Mouse (Mus musculus): ENCODE data around the gene Tns1. TPM values are rescaled to one million over a fixed set of nuclear protein-coding genes. Genes with fewer than 3 reads are reported as not detected.

The Tns1 gene
- polyA plus RNA-seq, 1 experiment from 2014 or later, result 17.3 TPM

- 80% methylated on average over 19 of the region's 19 CpGs for WGBS
- no peak overlapping the region for H3K4me3 ChIP-seq (ENCODE audit: low read depth, low read length)
- no peaks in the 10 kb centered on the region for H3K9me3 ChIP-seq (ENCODE audit: control insufficient read depth, low read length)
- no peak overlapping the region for H3K27ac ChIP-seq (ENCODE audit: low read depth, low read length)
- ATAC-seq (ENCODE audit: low FRiP score), result no peak
- DNase-seq (ENCODE audit: low spot score), result no peak
- no peak overlapping the region for H3K4me2 ChIP-seq (replicated peaks; ENCODE audit: low read depth, low read length)
- no peaks in the 10 kb centered on the region for H3K36me3 ChIP-seq (ENCODE audit: control insufficient read depth, insufficient read depth, low read length)
- no peak overlapping the region for H3K9ac ChIP-seq (ENCODE audit: low read depth, low read length)
- H3K4me1 ChIP-seq (replicated peaks; ENCODE audit: control insufficient read depth, insufficient read depth, low read length), result no peaks in the 10 kb centered on the region
- no peaks in the 10 kb centered on the region for H3K27me3 ChIP-seq (ENCODE audit: control insufficient read depth, insufficient read depth, low read length)
These were observed 210.9 kb downstream of the Tns1 start for GRCm38 (mm10) chr1:73913071-73914005.

GRCm38 (mm10) chr1:73912466-73912865 lies 211.8 kb downstream of the Tns1 start:
- H3K27ac ChIP-seq (ENCODE audit: low read depth, low read length), result no peak overlapping the region
- H3K9ac ChIP-seq (ENCODE audit: low read depth, low read length), result no peak overlapping the region
- ATAC-seq (ENCODE audit: low FRiP score) (no peak), DNase-seq (ENCODE audit: low spot score) (no peak)
- H3K27me3 ChIP-seq (ENCODE audit: control insufficient read depth, insufficient read depth, low read length), result no peaks in the 10 kb centered on the region
- no peaks in the 10 kb centered on the region for H3K36me3 ChIP-seq (ENCODE audit: control insufficient read depth, insufficient read depth, low read length)
- H3K4me2 ChIP-seq (replicated peaks; ENCODE audit: low read depth, low read length), result no peak overlapping the region
- 89% methylated on average over 10 of the region's 10 CpGs for WGBS
- no peaks in the 10 kb centered on the region for H3K9me3 ChIP-seq (ENCODE audit: control insufficient read depth, low read length)
- H3K4me3 ChIP-seq (ENCODE audit: low read depth, low read length), result no peak overlapping the region
- no peaks in the 10 kb centered on the region for H3K4me1 ChIP-seq (replicated peaks; ENCODE audit: control insufficient read depth, insufficient read depth, low read length)

GRCm38 (mm10) chr1:73911981-73912380 lies 212.3 kb downstream of the Tns1 start:
- no peak overlapping the region for H3K9ac ChIP-seq (ENCODE audit: low read depth, low read length)
- DNase-seq (ENCODE audit: low spot score) (no peak), ATAC-seq (ENCODE audit: low FRiP score) (no peak)
- no peaks in the 10 kb centered on the region for H3K9me3 ChIP-seq (ENCODE audit: control insufficient read depth, low read length)
- H3K4me2 ChIP-seq (replicated peaks; ENCODE audit: low read depth, low read length), result no peak overlapping the region
- no peaks in the 10 kb centered on the region for H3K27me3 ChIP-seq (ENCODE audit: control insufficient read depth, insufficient read depth, low read length)
- no peaks in the 10 kb centered on the region for H3K4me1 ChIP-seq (replicated peaks; ENCODE audit: control insufficient read depth, insufficient read depth, low read length)
- no peak overlapping the region for H3K27ac ChIP-seq (ENCODE audit: low read depth, low read length)
- no peak overlapping the region for H3K4me3 ChIP-seq (ENCODE audit: low read depth, low read length)
- H3K36me3 ChIP-seq (ENCODE audit: control insufficient read depth, insufficient read depth, low read length), result no peaks in the 10 kb centered on the region
- 78% methylated on average over 8 of the region's 8 CpGs for WGBS

GRCm38 (mm10) chr1:73910701-73911100 lies 213.5 kb downstream of the Tns1 start:
- no peak overlapping the region for H3K27ac ChIP-seq (ENCODE audit: low read depth, low read length)
- WGBS, result 91% methylated on average over 8 of the region's 8 CpGs
- H3K4me1 ChIP-seq (replicated peaks; ENCODE audit: control insufficient read depth, insufficient read depth, low read length), result no peaks in the 10 kb centered on the region
- H3K9me3 ChIP-seq (ENCODE audit: control insufficient read depth, low read length), result no peaks in the 10 kb centered on the region
- ATAC-seq (ENCODE audit: low FRiP score), result no peak
- H3K4me3 ChIP-seq (ENCODE audit: low read depth, low read length), result no peak overlapping the region
- H3K4me2 ChIP-seq (replicated peaks; ENCODE audit: low read depth, low read length), result no peak overlapping the region
- H3K27me3 ChIP-seq (ENCODE audit: control insufficient read depth, insufficient read depth, low read length), result no peaks in the 10 kb centered on the region
- DNase-seq (ENCODE audit: low spot score), result no peak
- H3K36me3 ChIP-seq (ENCODE audit: control insufficient read depth, insufficient read depth, low read length), result no peaks in the 10 kb centered on the region
- no peak overlapping the region for H3K9ac ChIP-seq (ENCODE audit: low read depth, low read length)

- Histone ChIP-seq H3K4me1 (replicated peaks; ENCODE audit: control insufficient read depth, insufficient read depth, low read length) (no peaks in the 10 kb centered on the region), H3K4me2 (replicated peaks; ENCODE audit: low read depth, low read length) (no peak overlapping the region), H3K4me3 (ENCODE audit: low read depth, low read length) (no peak overlapping the region), H3K27me3 (ENCODE audit: control insufficient read depth, insufficient read depth, low read length) (no peaks in the 10 kb centered on the region), H3K9ac (ENCODE audit: low read depth, low read length) (no peak overlapping the region), H3K9me3 (ENCODE audit: control insufficient read depth, low read length) (no peaks in the 10 kb centered on the region), H3K36me3 (ENCODE audit: control insufficient read depth, insufficient read depth, low read length) (no peaks in the 10 kb centered on the region), H3K27ac (ENCODE audit: low read depth, low read length) (no peak overlapping the region)
- WGBS, result 83% methylated on average over 8 of the region's 8 CpGs
- ATAC-seq (ENCODE audit: low FRiP score) (no peak), DNase-seq (ENCODE audit: low spot score) (no peak)
These were observed 214.1 kb downstream of the Tns1 start for GRCm38 (mm10) chr1:73910111-73910510.

DNA sequence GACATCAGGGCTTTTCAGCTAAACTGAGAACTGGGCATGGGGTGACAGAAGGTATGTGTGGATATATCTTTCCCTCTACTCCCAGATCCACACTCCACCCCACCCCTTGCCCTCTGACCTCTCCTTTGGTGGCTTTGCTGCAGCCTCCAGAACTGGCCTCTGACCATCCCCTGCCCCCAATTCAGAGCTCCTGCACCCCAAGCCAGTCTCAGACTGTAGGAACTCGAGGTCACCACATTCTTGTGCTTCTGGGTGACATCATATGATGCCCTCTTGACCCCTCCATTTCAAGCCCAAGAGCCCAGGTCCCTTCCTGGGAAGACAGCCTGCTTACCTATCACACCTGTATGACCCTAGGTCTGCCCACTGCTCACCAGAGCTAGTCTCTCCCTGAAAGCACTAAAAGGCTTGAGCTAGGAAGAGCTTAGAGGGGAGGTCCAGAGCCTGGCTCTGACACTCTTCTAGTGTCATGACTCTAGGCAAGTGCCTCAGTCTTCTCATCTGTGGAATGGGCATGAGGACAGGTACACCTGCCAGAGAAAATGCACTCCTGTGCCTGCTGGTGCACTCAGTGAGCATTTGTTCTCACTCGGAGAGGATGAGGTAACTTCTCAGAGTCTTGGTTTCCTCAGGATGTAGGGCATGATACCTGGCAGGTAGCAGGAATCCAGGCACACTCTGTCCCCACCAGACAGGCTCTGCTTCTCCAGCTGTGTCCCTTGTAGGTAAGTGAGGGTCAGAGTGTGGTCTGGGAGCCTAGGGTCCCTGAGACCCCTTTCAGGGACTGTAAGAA lies 214.9 kb downstream of the Tns1 start:
- no peaks in the 10 kb centered on the region for H3K9me3 ChIP-seq (ENCODE audit: control insufficient read depth, low read length)
- 55% methylated on average over 2 of the region's 2 CpGs for WGBS
- H3K27me3 ChIP-seq (ENCODE audit: control insufficient read depth, insufficient read depth, low read length), result no peaks in the 10 kb centered on the region
- no peak overlapping the region for H3K4me3 ChIP-seq (ENCODE audit: low read depth, low read length)
- ATAC-seq (ENCODE audit: low FRiP score) (no peak), DNase-seq (ENCODE audit: low spot score) (no peak)
- no peaks in the 10 kb centered on the region for H3K36me3 ChIP-seq (ENCODE audit: control insufficient read depth, insufficient read depth, low read length)
- no peak overlapping the region for H3K27ac ChIP-seq (ENCODE audit: low read depth, low read length)
- H3K9ac ChIP-seq (ENCODE audit: low read depth, low read length), result no peak overlapping the region
- H3K4me1 ChIP-seq (replicated peaks; ENCODE audit: control insufficient read depth, insufficient read depth, low read length), result no peaks in the 10 kb centered on the region
- H3K4me2 ChIP-seq (replicated peaks; ENCODE audit: low read depth, low read length), result no peak overlapping the region

DNA sequence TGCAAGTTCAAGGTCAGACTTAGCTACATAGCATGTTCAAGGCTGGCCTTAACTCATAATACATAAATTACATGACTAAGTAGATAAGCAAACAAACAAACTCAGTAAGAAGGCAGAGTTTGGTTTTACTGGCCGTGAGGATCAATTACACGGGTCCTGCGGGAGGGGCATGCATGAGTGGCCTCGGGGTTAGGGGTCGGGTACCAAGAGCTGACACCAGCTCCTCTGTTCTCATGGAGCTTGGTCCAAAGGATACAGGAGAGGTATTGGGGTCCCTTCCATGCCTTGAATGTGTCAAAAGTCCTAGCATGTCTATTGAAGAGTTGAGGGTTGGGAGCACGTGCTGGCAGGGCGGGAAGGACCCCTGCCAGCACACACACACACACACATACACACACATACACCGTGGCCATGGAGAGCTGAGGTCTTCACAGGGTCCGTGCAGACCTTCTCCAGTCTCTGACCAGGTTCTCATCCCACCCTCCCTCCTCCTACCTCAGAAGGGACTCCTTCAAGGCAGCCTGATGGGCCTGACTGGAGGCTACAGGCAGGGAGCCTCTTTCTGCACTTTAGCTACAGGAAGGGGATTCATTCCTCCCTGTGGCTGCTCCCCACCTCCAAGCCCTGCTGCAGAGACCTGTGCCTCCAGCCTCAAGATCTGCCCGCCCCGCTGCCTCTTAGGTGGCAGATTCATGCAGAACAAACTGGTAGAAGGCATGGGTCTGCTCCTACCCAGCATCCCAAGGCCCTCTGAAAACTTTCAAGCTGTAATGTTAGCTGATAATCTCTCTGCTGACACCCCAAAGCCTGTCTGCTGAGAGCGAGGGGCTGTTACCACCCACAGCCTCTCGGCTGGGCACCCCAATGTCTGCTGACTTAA lies 215.9 kb downstream of the Tns1 start:
- DNase-seq (ENCODE audit: low spot score) (no peak), ATAC-seq (ENCODE audit: low FRiP score) (no peak)
- no peak overlapping the region for H3K27ac ChIP-seq (ENCODE audit: low read depth, low read length)
- H3K9me3 ChIP-seq (ENCODE audit: control insufficient read depth, low read length), result no peaks in the 10 kb centered on the region
- no peaks in the 10 kb centered on the region for H3K4me1 ChIP-seq (replicated peaks; ENCODE audit: control insufficient read depth, insufficient read depth, low read length)
- 77% methylated on average over 13 of the region's 13 CpGs for WGBS
- H3K9ac ChIP-seq (ENCODE audit: low read depth, low read length), result no peak overlapping the region
- no peak overlapping the region for H3K4me3 ChIP-seq (ENCODE audit: low read depth, low read length)
- no peaks in the 10 kb centered on the region for H3K27me3 ChIP-seq (ENCODE audit: control insufficient read depth, insufficient read depth, low read length)
- H3K4me2 ChIP-seq (replicated peaks; ENCODE audit: low read depth, low read length), result no peak overlapping the region
- no peaks in the 10 kb centered on the region for H3K36me3 ChIP-seq (ENCODE audit: control insufficient read depth, insufficient read depth, low read length)

DNA sequence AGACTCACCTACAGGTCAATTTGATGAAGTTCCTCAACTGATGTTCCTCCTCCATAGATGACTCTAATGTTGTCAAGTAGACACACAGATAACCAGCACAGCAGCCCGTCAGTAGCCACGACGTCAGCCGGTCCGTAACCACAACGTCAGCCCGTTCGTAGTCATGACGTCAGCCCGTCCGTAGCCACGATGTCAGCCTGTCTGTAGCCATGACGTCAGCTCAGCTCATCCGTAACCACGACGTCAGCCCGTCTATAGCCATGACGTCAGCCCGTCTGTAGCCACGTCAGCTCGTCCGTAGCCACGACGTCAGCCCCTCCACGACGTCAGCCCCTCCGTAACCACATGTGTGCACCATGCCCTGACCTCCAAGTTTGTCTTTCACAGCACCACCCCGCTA lies 217.1 kb downstream of the Tns1 start:
- no peak overlapping the region for H3K27ac ChIP-seq (ENCODE audit: low read depth, low read length)
- H3K9me3 ChIP-seq (ENCODE audit: control insufficient read depth, low read length), result no peaks in the 10 kb centered on the region
- no peaks in the 10 kb centered on the region for H3K36me3 ChIP-seq (ENCODE audit: control insufficient read depth, insufficient read depth, low read length)
- H3K4me1 ChIP-seq (replicated peaks; ENCODE audit: control insufficient read depth, insufficient read depth, low read length), result no peaks in the 10 kb centered on the region
- no peak overlapping the region for H3K9ac ChIP-seq (ENCODE audit: low read depth, low read length)
- no peak overlapping the region for H3K4me3 ChIP-seq (ENCODE audit: low read depth, low read length)
- no peak for ATAC-seq (ENCODE audit: low FRiP score)
- DNase-seq (ENCODE audit: low spot score), result no peak
- H3K27me3 ChIP-seq (ENCODE audit: control insufficient read depth, insufficient read depth, low read length), result no peaks in the 10 kb centered on the region
- WGBS, result 92% methylated on average over 28 of the region's 28 CpGs
- H3K4me2 ChIP-seq (replicated peaks; ENCODE audit: low read depth, low read length), result no peak overlapping the region
